Mouse (Mus musculus) intestine, postnatal 0 days (tissue): ENCODE results near the gene Gpat3. TPM values are rescaled to one million over a fixed set of nuclear protein-coding genes. Genes with fewer than 3 reads are reported as not detected.

Experiments
- ATAC-seq: fragments of 200-750 bp; cut with Nextera tagmentation; 2 replicates; pipeline ENCODE4 v1.8.0; 2017; ENCODE audit warnings: mild to moderate bottlenecking, moderate TSS enrichment, moderate library complexity
- H3K27ac ChIP-seq: fragments of 300-500 bp; sonication (generic); 2 replicates; pipeline ENCODE4 v1.5.1; 2014; ENCODE audit warnings: mild to moderate bottlenecking, low read depth, low read length, moderate library complexity
- H3K27me3 ChIP-seq: fragments of 300-500 bp; sonication (generic); replicated peaks from 2 replicates; pipeline ENCODE4 v1.6.1; 2014; ENCODE audit warnings: low read length, mixed read lengths; ENCODE audit not compliant: control insufficient read depth, insufficient read depth
- H3K36me3 ChIP-seq: fragments of 300-500 bp; sonication (generic); 2 replicates; pipeline ENCODE4 v1.6.1; 2014; ENCODE audit warnings: mild to moderate bottlenecking, moderate library complexity; ENCODE audit not compliant: control insufficient read depth, insufficient read depth
- H3K4me1 ChIP-seq: fragments of 300-500 bp; sonication (generic); replicated peaks from 2 replicates; pipeline ENCODE4 v1.6.1; 2014; ENCODE audit warnings: antibody characterized with exemption, low read length, mixed read lengths; ENCODE audit not compliant: control insufficient read depth, insufficient read depth
- H3K4me2 ChIP-seq: fragments of 300-500 bp; sonication (generic); replicated peaks from 2 replicates; pipeline ENCODE4 v1.6.1; 2014; ENCODE audit warnings: low read depth, mild to moderate bottlenecking, moderate library complexity
- H3K4me3 ChIP-seq: fragments of 300-500 bp; sonication (generic); 2 replicates; pipeline ENCODE4 v1.5.1; 2014; ENCODE audit warnings: low read depth, low read length
- H3K9ac ChIP-seq: fragments of 300-500 bp; sonication (generic); 2 replicates; pipeline ENCODE4 v1.6.1; 2014; ENCODE audit warnings: mild to moderate bottlenecking, low read depth, low read length
- H3K9me3 ChIP-seq: fragments of 300-500 bp; sonication (generic); 2 replicates; pipeline ENCODE4 v1.6.1; 2016; ENCODE audit warnings: mixed run types; ENCODE audit not compliant: control insufficient read depth
- CTCF ChIP-seq: sonication (generic); IDR thresholded peaks from 2 replicates; pipeline ENCODE4 v1.5.1; 2016; ENCODE audit warnings: low read depth, mild to moderate bottlenecking, control low read depth, antibody characterized with exemption, moderate library complexity
- WGBS: fragments of 180-500 bp; shearing (Covaris S2); extraction: QIAGEN DNeasy Blood & Tissue Kit; methylation state at CpG from one replicate; pipeline ENCODE4 v1.1.7; 2014; 5-methylcytosine and 5-hydroxymethylcytosine counted together
- polyA plus RNA-seq: library from polyadenylated mRNA; unstranded; fragments of >200 nt; fragmentation: Nextera tagmentation; extraction: Ambion mirVana; gene quantifications from 2 replicates; pipeline ENCODE4 v1.2.1, GENCODE M21; 2015

Gpat3 gene
- polyA plus RNA-seq, 1 experiment from 2014 or later = 41.7 TPM

GRCm38 (mm10) chr5:100853963-100854362 lies 8.4 kb downstream of the Gpat3 start:
- no peak overlapping the region for H3K4me2 ChIP-seq
- peak overlapping the region; percentile 51; the same call in 1 of the 2 replicates for H3K27ac ChIP-seq
- peak; percentile 81 for ATAC-seq
- no peaks in the 10 kb centered on the region for H3K4me1 ChIP-seq
- H3K27me3 ChIP-seq = no peaks in the 10 kb centered on the region
- no peak for TF ChIP-seq CTCF
- no peak overlapping the region for H3K4me3 ChIP-seq
- H3K9me3 ChIP-seq = no peaks in the 10 kb centered on the region
- H3K9ac ChIP-seq = no peak overlapping the region
- 54% methylated on average over 4 of the region's 4 CpGs for WGBS
- H3K36me3 ChIP-seq = no peaks in the 10 kb centered on the region

GRCm38 (mm10) chr5:100856552-100856951 lies 11.0 kb downstream of the Gpat3 start:
- Histone ChIP-seq H3K9ac (no peak overlapping the region), H3K27ac (no peak overlapping the region), H3K27me3 (no peaks in the 10 kb centered on the region), H3K4me3 (no peak overlapping the region), H3K4me1 (0 out of 2 replicates have a peak, but pooled peaks cover 6% of the 10 kb centered on the region), H3K36me3 (no peaks in the 10 kb centered on the region), H3K4me2 (no peak overlapping the region), H3K9me3 (no peaks in the 10 kb centered on the region)
- no peak for TF ChIP-seq CTCF
- no peak for ATAC-seq
- 87% methylated on average over 3 of the region's 3 CpGs for WGBS

- no peak overlapping the region for H3K9ac ChIP-seq
- H3K4me1 ChIP-seq = 0 out of 2 replicates have a peak, but pooled peaks cover 9% of the 10 kb centered on the region
- peak overlapping the region; percentile 9; the same call in 1 of the 2 replicates for H3K4me2 ChIP-seq
- no peak for TF ChIP-seq CTCF
- 49% methylated on average over 12 of the region's 12 CpGs for WGBS
- H3K27me3 ChIP-seq = no peaks in the 10 kb centered on the region
- H3K36me3 ChIP-seq = no peaks in the 10 kb centered on the region
- H3K27ac ChIP-seq = peak overlapping the region; percentile 73
- peak; percentile 50 for ATAC-seq
- no peaks in the 10 kb centered on the region for H3K9me3 ChIP-seq
- no peak overlapping the region for H3K4me3 ChIP-seq
These were observed 15.0 kb downstream of the Gpat3 start for GRCm38 (mm10) chr5:100860417-100861053.

GRCm38 (mm10) chr5:100861140-100861539 lies 15.6 kb downstream of the Gpat3 start:
- TF ChIP-seq CTCF = no peak
- H3K36me3 ChIP-seq = no peaks in the 10 kb centered on the region
- peak; percentile 42 for ATAC-seq
- H3K27me3 ChIP-seq = no peaks in the 10 kb centered on the region
- no peak overlapping the region for H3K4me3 ChIP-seq
- H3K27ac ChIP-seq = peak overlapping the region; percentile 73
- 0 out of 2 replicates have a peak, but pooled peaks cover 9% of the 10 kb centered on the region for H3K4me1 ChIP-seq
- 28% methylated on average over 4 of the region's 4 CpGs for WGBS
- no peak overlapping the region for H3K9ac ChIP-seq
- no peaks in the 10 kb centered on the region for H3K9me3 ChIP-seq
- 0 out of 2 replicates have a peak overlapping the region, but pooled peaks have one; percentile 9 for H3K4me2 ChIP-seq

GRCm38 (mm10) chr5:100861811-100862210 lies 16.3 kb downstream of the Gpat3 start:
- no peak overlapping the region for H3K9ac ChIP-seq
- 64% methylated on average over 7 of the region's 7 CpGs for WGBS
- peak overlapping the region; percentile 73 for H3K27ac ChIP-seq
- H3K4me3 ChIP-seq = no peak overlapping the region
- H3K27me3 ChIP-seq = no peaks in the 10 kb centered on the region
- H3K36me3 ChIP-seq = no peaks in the 10 kb centered on the region
- ATAC-seq = peak; percentile 86
- 0 out of 2 replicates have a peak, but pooled peaks cover 9% of the 10 kb centered on the region for H3K4me1 ChIP-seq
- TF ChIP-seq CTCF = no peak
- H3K4me2 ChIP-seq = no peak overlapping the region
- H3K9me3 ChIP-seq = no peaks in the 10 kb centered on the region

- Histone ChIP-seq H3K9me3 (no peaks in the 10 kb centered on the region), H3K27me3 (no peaks in the 10 kb centered on the region), H3K4me2 (no peak overlapping the region), H3K4me3 (no peak overlapping the region), H3K36me3 (no peaks in the 10 kb centered on the region), H3K27ac (no peak overlapping the region), H3K4me1 (0 out of 2 replicates have a peak, but pooled peaks cover 9% of the 10 kb centered on the region), H3K9ac (no peak overlapping the region)
- TF ChIP-seq CTCF = no peak
- WGBS = 87% methylated on average over 2 of the region's 2 CpGs
- no peak for ATAC-seq
These were observed 17.6 kb downstream of the Gpat3 start for GRCm38 (mm10) chr5:100863091-100863490.
